Mouse (Mus musculus) granulocyte monocyte progenitor cell, adult 5-6 weeks (primary cell): ENCODE results near the gene Tmpo. TPM values are rescaled to one million over a fixed set of nuclear protein-coding genes. Genes with fewer than 3 reads are reported as not detected.
A peak's percentile ranks its signal among the peaks of the same experiment; 100 is the strongest.

ENCODE experiments used
- ATAC-seq: replicated peaks from 2 replicates; pipeline ENCODE4 v1.8.0; 2016; ENCODE audit warnings: mild to moderate bottlenecking, moderate TSS enrichment, inconsistent platforms; ENCODE audit not compliant: poor library complexity, severe bottlenecking
- total RNA-seq, 2 experiments: library from RNA; stranded (forward) in 1 of 2; stranded (reverse) in 1 of 2; fragments of 200-712, 200-1000 nt in 1 of 2; fragments of >200 nt in 1 of 2; fragmentation: Nextera tagmentation in 1 of 2; gene quantifications; 2 replicates each; pipeline ENCODE4 v1.2.3; 2014 to 2017

Tmpo gene
- total RNA-seq (2014; fragmentation: Nextera tagmentation) (186 and 211 TPM in 2 replicates), total RNA-seq (2017) (339 and 445 TPM in 2 replicates)

DNA sequence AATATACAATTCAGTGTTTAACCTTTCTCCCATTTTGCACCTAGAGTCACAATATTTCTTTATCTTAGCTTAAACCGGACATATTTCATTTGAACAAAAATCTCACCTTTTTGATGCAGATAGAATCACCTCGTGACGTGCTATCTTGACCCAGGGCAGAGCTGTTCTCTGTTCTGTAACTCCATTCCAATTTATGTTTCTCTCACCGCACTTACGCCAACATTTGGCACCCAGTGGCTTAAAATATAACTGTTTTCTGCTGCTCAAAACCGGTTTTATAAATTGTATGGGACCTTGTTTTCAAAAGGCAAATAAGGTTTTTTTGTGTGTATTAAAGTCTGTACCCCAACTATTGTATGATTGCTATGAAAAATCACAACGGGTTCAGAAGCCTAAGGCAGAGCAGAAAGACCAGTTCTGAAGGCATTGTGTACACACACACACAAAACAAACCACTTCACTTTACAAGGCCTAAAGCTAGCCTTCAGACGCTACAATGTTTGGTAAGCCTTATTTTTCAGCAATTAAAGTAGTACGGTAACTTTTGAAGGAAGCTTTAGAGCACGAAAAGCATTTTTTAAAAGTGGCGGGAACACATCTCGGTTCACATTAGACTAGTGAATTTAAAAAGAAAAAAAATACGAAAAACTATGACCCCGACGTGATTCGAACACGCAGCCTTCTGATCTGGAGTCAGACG, at the start of gene Tmpo:
Gene Tmpo (minus strand): TSS at position 555 of the 700 bp plus-strand sequence.
- no peak for ATAC-seq

- ATAC-seq, result no peak
Observed at GRCm38 (mm10) chr10:91230400-91230799, 49.3 kb upstream of the Tmpo start.

- ATAC-seq, result peak; percentile 66
Observed at GRCm38 (mm10) chr10:91229518-91229961, 48.4 kb upstream of the Tmpo start.

- ATAC-seq, result 0 out of 2 replicates have a peak, but pooled peaks have one; percentile 4
Observed at GRCm38 (mm10) chr10:91228924-91229517, 47.9 kb upstream of the Tmpo start.

- no peak for ATAC-seq
Observed at GRCm38 (mm10) chr10:91227034-91227433, 45.9 kb upstream of the Tmpo start.

- ATAC-seq, result no peak
Observed at GRCm38 (mm10) chr10:91222398-91223236, 41.5 kb upstream of the Tmpo start.

GRCm38 (mm10) chr10:91208899-91209667, 28.0 kb upstream of the Tmpo start:
- peak; percentile 75 for ATAC-seq

DNA sequence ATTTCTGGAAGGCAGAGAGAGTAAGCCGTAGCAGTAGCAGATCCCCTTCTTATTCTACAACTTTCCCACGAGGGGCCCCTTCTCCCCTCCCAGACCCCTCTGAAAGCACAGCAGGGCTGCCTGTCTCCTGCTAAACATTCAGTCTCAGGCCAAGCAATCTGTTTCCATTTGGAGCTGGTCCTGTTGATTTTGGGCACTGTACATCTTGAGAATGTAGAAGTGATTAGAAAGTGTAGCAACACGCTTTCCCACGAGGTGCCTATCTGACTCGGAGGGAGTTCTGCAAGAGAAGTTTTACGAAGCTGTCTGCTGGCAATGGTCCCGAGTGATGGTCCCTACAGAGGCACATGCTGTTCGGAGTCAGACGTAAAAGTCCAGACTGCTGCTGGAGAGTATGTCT, 27.3 kb upstream of the Tmpo start:
- 0 out of 2 replicates have a peak, but pooled peaks have one; percentile 15 for ATAC-seq

DNA sequence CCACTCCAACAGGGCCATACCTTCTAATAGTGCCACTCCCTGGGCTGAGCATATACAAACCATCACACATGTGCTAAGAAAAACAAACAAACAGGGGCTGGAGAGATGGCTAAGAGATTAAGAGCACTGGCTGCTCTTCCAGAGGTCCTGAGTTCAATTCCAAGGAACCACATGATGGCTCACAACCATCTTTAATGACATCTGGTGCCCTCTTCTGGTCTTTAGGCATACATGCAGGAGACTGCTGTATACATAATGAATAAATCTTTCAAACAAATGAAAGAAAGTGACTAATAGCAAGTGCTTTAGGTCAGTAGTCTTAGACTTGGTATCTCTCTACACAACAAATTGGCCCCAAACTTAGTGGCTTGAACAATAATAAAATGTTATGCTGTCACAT, 26.2 kb upstream of the Tmpo start:
- ATAC-seq, result no peak

DNA sequence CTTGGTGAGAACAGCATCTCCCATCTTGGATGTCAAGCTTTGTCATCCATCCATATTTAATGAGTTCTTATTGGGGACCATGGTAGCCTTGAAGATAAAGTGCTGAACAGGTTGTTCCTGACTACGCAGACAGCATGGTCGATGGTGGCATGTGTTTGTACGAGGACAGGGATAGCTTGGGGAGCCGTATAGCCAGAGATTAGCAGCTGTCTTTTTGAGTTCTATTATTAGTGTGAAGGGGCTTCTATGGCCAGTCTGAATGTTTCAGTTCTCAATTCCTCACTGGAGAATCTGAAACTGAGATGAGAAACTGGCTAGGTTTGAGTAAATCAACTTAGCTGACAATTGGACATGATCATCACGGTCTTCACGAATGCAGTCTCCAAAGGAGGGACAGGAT, 24.5 kb upstream of the Tmpo start:
- no peak for ATAC-seq

- ATAC-seq, result no peak
Observed at GRCm38 (mm10) chr10:91200581-91200980, 19.5 kb upstream of the Tmpo start.

DNA sequence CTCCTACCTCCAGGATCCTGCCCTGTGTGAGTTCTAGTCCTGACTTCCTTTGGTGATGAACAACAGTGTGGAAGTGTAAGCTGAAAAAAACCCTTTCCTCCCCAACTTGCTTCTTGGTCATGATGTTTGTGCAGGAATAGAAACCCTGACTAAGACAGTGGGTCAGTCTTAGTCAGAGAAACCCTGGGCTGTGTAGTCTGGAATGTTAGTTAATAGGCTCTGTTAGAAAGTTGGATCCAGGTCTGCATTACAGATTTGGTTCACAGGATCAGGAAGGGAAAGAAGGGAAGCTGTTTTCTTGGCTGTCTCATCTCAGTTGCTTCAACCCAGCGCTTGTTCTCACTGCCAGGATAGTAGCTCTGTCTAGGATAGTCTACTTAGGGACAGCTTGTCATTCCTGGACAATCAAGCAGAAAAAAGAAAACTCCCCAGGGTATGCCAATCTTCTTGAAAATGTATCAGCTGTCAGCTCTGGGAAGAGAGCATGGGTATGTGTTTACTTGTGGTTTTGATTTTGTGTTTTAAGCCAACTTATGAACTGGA, 18.2 kb upstream of the Tmpo start:
- no peak for ATAC-seq

DNA sequence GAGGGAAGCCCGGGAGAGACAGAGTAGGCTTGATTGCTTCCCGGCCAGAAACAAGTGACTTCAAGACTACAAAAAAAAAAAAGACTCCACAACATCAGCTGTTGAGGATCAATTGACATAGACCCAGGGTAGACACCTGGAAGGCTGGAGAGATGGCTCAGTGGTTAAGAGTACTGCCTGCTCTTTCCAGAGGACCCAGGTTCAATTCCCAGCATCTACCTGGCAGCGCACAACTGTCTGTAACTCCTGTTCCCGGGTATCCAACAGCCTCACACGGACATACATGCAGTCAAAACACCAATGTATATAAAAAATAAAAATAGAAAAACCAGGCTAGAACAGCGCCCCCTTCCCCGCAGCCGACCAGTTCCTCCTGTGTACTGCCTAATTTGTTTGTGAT, 16.6 kb upstream of the Tmpo start:
- no peak for ATAC-seq

DNA sequence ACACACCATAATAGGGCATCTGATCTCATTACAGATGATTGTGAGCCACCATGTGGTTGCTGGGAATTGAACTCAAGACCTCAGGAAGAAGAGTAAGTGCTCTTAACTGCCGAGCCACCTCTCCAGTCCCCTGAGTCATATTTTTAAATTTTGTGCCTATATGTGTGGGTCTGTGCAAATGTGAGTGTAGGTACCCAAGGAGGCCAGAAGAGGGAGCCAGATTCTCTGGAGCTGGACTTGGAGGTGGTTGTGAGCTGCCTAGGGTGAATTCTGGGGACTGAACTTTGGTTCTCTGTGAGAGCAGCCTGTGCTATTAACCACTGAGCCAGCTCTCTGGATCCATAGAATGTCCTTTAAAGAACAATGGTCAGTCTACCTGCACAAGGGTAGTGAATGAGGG, 15.7 kb upstream of the Tmpo start:
- no peak for ATAC-seq

DNA sequence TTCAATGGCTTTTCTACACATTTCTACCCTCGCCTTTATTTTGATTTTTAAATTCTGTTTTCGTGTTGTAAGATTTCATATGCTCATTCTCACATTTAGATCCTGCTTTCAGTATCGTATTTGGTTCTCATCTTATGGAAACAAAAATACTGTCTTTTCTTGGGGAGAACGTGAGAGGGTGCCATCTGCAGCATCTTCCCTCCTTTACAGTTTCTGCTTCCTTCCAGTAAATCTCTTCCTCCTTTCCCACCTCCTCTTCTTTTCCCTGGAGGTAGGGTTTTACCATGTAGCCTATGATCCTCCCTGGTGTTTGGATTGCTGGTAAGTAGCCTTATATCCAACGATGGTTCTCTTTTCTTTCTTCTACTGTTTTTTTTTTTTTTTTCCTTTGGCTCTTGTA, 14.6 kb upstream of the Tmpo start:
- no peak for ATAC-seq

- peak; percentile 99 for ATAC-seq
Observed at GRCm38 (mm10) chr10:91195091-91195490, 14.0 kb upstream of the Tmpo start.

GRCm38 (mm10) chr10:91191851-91192250, 10.7 kb upstream of the Tmpo start:
- ATAC-seq, result no peak

- no peak for ATAC-seq
Observed at GRCm38 (mm10) chr10:91189476-91189875, 8.4 kb upstream of the Tmpo start.

- ATAC-seq, result no peak
Observed at GRCm38 (mm10) chr10:91188684-91189287, 7.7 kb upstream of the Tmpo start.

DNA sequence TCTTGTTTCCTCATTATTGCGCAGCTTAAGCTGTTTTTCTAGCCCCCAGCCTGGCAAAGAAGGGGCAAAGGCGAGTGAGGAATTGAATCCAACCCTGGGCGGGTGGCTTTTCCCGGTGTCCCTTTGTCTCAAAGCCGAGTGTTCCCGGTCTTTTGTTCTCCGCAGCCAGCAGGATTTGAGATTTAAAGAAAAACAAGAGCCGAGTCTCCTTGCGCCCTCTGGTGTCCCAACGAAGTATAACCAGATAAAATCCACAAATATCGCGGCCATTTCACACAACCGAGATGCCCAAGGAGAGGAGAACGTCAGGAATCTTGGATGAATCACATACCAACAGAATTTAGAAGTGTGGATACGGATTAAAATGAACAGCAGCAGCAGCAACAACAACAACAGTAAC, 6.8 kb upstream of the Tmpo start:
- ATAC-seq, result peak; percentile 84
